Mouse (Mus musculus) frontal cortex, postnatal 14 days (tissue): ENCODE measurements around the gene Uox.
A peak's percentile ranks its signal among the peaks of the same experiment; 100 is the strongest.

Experiments used
- DNase-seq, 2 experiments: peaks; one replicate each; pipeline ENCODE4 v3.0.0; 2022; ENCODE audit warnings: low spot score in 2 of 2

The Uox gene

DNA sequence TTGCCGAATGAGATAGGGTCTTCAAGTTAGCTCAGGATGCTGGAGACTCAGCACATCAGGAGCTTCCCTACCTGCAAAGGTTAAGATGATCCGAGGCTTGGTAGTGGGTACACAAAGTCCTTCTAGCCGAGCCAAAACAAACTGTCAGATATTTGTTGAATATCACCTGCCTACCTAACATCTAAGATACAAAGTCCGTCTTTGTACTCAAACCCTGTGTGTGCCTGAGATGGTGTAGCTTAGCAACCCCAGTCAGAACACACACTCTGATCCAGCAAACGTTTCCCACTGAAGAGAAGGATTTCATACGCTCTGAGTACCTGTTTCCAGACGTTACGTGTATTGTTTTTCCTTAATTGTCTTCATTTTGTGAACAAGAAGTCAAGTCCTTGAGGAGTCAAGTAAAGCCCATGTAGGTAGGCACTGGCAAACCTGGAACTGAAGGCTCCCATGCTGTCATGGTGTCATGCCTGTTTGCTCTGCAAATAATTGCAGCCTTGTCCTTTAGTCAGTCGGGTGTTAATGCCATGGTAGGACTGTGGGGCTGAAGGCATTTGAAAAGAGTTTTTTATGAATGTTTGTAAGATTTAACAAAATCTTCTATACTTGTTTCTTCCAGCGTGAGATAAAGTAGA, at the start of gene Uox:
Gene Uox, plus strand, starts transcription at position 279 of the 635 bp plus-strand sequence.
- DNase-seq: no peak

- peak; percentile 83 to 87 for DNase-seq
Observed at GRCm38 (mm10) chr3:146520798-146521651, 49.2 kb upstream of the Uox start, which contains the start of gene Rpf1. TSS of gene Rpf1 (minus strand) at chr3:146521429.

DNA sequence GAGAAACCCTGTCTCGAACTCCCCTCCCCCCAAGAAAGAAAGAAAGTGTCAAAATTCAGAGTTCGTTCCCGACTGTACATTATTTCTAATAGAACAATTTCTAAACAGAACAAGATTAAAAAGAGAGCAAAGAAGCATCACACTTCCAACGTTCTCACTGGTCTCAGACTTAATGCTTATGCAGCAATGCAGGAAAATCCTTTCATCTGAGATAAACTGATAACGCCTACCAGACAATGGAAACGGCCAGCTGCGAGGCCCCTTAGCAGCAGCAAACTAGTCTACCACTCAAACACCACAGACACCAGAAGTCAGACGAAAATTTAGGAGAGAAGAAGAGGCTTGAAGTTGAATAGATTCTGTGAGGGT, 48.6 kb upstream of the Uox start:
- DNase-seq: no peak

DNA sequence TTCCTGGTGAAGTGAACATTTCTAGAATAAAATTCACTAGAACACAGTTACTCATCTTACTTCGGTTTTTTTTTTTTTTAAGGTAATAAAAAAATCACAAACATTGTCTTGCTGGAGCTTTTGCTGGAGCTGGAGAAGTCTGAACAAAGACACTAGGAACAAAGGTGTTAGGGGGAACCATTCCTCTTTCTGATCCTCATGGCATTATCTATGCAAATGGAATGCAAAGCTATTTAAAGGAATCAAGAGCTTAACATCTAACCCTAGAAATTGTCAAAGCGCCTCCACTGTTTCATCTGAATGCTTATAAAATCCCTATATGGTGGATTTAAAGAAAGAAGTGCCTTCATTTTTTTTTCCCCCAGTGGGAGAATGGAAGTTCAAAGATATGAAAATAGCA, 41.9 kb upstream of the Uox start:
- DNase-seq: no peak

GRCm38 (mm10) chr3:146534986-146535385, 35.2 kb upstream of the Uox start:
- DNase-seq: no peak

- DNase-seq: no peak
Observed at GRCm38 (mm10) chr3:146540521-146541273, 29.5 kb upstream of the Uox start.

DNA sequence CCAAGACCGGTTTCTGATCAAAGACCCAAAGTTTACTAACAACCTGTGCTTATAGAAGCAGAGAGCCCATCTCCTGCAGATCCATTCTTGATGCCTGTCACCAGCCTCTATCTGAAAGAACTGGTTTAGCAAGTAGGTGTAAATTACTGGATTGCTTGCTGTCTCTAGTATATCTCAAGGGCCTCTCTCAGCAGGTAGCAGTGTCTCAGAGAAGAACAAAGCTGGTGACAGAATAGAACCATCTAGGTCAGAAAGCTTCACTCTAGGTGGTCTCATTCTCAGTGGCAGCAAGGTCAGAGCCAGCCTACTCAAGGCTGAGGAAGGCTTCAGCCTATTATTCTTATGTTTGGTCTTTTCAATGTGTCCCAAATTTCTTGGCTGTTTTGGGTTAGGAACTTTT, 26.6 kb upstream of the Uox start:
- DNase-seq: no peak

DNA sequence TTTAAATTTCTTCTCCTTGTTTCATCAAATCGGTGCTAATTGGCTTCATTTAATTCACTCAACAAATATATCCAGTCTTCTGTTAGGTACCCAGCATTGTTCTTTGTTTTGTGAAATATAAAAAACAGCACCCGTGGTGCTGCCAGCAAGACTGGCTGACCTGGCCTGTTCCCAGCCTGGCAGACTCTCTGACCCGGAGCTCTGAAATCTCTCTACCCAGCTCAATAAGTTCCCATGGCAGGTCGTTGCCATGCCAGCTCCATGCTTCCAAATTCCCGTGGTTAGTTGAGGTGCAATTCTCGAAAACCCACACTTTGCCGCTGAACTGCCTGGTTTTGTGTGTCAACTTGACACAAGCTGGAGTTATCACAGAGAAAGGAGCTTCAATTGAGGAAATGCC, 15.4 kb upstream of the Uox start:
- DNase-seq: no peak

- DNase-seq: no peak
Observed at GRCm38 (mm10) chr3:146556567-146556966, 13.7 kb upstream of the Uox start.

DNA sequence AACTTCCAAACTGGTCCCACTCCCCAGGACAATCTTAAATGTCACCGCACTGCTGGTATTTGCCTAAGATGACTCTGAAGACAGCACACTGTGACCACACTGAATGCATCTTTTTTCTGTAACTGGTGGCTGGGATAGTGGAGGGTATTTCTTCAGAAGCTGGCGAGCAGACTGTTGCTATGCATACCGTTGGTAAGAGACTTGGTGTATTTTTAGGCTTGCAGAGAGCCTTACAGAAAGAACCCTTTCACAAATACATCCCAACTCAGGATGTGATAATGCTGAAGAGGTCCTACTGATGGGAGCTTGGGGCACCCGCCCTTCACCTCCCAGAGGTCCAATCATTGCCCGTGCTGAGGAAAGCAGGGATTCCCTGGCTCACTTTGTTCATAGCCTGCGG, 12.7 kb upstream of the Uox start:
- no peak for DNase-seq

DNA sequence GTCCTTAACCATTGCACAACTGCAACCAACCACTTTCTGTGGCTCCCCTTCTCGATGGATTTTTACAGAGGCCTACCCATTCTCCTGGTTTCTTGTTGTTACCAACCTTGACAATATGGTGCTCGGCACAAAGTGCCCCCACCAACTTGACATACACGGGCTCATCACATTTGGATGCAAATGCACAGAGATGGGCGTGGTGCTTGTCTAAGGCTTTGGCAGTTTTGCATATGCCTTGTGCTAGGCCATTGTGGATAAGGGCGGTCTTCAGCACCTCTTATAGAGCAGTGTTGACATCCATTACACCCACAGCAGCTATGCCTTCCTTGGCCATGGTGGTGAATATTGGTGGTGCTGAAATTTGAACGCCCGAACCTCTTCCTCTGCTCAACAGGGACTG, 7.3 kb upstream of the Uox start:
- no peak for DNase-seq

DNA sequence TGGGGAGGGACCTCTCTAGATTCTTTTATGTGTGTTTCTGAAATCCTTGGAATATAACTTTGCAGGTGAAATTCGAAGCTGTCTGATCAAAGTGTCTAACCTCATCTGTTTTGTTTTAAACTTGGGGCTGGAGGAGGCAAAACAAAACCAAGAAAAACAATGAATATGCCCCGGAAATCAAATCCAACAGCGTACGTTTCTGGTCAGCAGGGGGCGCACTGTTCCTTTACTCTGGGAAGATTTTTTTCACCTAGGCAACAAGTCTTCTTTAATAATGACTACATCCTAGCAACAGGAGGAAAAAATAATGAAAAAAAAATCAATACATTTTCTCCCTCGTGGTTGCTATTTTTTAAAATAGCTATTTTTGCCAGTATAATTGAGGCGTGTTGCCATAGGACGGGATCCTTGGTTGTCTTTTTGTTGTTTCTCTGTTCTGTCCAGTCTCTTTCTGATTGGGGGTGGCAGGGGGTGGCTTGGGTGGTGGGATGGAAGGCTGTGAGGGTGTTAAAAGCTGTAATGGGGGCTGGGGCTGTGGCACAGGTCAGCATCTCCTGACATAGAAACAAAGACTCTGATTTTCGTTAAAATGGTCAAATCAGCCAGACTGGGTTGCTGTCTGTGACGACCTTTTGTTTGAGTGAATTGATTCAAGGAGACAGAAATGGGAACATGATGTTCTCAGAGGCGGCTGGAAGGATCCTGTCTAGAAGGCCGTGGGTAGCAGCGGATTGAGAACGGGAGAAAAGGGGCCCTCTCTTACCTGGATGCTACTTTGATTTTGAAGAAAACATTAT, 5.8 kb upstream of the Uox start:
- peak; percentile 61 to 82 for DNase-seq

DNA sequence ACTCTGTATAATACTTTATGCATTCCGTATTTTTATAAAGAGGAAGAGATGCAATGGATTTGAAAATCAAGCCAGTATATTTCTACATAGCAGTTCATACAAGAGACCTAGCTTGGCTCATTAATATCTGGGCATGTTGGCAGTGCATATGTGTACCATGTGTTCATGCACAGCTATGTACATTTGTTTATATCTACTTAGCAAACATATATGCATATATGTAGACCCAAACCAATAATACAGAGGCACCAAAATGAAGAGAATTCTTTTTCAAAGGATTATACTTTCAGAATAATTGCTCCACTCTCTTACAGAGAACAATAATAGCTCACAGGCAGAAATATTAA, 5.2 kb upstream of the Uox start:
- DNase-seq: no peak

- DNase-seq: no peak
Observed at GRCm38 (mm10) chr3:146567366-146567765, 2.9 kb upstream of the Uox start.

GRCm38 (mm10) chr3:146567884-146568530, 2.2 kb upstream of the Uox start:
- no peak for DNase-seq

DNA sequence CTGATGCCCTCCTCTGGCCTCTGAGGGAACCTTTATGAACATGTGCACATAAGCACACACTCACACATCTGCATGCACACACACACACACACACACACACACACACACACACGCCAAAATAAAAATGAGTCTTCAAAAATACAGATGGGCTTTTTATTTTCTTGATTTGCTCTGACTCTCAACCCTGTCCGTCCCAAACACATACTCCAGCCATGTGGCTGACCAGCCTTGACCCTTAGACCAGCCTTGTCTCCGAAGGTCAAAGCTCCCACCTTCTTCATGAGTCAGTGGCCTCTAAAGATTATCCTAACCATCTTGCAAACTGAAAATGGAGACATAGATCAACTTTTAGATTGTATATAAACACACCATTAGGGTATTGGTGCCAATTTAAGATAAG, 632 bp upstream of the Uox start:
- no peak for DNase-seq

- no peak for DNase-seq
Observed at GRCm38 (mm10) chr3:146570939-146571338, 713 bp downstream of the Uox start.

DNA sequence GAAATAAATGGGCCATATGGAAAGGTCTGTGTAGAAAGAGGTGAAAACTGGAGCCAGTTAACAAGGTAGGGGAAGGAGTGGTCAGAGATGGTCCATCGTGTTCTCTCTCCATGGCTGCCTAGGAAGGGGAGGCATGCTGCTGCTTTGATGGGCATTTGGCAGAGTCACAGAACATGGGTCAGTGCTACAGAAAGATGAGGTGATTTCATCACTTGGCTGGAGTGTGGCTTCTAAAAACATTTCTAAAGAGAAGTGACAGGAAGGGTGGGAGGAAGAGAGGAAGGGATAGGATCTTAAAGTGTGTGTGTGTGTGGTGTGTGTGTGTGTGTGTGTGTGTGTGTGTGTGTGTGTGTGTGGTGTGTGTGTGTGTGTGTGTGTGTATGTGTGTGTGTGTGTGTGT, 1.1 kb downstream of the Uox start:
- DNase-seq: no peak

DNA sequence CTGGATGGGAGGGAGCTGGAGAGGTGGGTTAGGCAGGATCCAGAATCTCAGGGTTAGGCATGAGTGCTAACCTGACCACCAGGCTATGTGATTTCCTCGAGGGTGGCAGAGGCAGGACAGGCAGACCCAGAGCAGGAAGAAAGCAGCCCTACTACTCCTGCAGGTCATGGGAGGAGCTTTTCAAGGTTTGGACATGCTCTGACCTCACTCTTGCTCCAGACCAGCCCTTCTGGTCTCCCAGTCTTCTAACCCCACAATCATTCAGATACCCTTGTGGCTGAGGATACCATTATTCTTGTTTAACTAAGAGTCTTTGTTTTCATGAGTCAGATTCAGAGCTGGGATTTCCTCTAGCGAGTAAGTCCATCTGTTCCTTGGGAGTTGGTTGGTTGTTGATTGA, 7.4 kb downstream of the Uox start:
- DNase-seq: no peak

GRCm38 (mm10) chr3:146580039-146580729, 10.0 kb downstream of the Uox start:
- DNase-seq: no peak

DNA sequence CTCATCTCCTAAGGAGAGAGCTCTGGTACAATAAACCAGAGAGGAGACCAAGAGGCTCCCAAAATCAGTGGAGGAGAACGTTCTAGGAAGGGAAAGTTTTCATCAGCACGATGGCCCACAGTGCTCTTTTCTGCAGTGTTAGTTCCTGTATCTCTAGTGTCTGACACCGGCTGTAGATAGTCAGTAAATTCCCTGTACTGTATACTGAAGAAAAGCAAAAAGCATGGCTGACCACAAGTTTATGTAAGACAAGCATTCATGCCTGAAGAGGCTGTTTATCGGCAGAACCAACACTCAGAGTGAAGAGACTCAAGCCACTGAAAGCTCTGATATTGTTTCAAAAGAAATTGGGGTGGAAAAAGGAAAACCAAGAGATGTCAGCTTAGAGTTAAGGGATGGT, 13.3 kb downstream of the Uox start:
- DNase-seq: no peak
